Mouse (Mus musculus) ovary, adult 10 weeks (tissue): ENCODE measurements around the gene Rftn2. TPM values are rescaled to one million over a fixed set of nuclear protein-coding genes. Genes with fewer than 3 reads are reported as not detected.

Experiments
- polyA plus RNA-seq: library from polyadenylated mRNA; stranded (reverse); fragments of 350-450 nt; fragmentation: Illumina TruSeq; extraction: RNeasy Lipid Tissue Mini Kit (QIAGEN cat#74804); gene quantifications from one replicate; pipeline ENCODE4 v1.2.3, GENCODE M21; 2014

Gene Rftn2
- polyA plus RNA-seq = 17.0 TPM

DNA sequence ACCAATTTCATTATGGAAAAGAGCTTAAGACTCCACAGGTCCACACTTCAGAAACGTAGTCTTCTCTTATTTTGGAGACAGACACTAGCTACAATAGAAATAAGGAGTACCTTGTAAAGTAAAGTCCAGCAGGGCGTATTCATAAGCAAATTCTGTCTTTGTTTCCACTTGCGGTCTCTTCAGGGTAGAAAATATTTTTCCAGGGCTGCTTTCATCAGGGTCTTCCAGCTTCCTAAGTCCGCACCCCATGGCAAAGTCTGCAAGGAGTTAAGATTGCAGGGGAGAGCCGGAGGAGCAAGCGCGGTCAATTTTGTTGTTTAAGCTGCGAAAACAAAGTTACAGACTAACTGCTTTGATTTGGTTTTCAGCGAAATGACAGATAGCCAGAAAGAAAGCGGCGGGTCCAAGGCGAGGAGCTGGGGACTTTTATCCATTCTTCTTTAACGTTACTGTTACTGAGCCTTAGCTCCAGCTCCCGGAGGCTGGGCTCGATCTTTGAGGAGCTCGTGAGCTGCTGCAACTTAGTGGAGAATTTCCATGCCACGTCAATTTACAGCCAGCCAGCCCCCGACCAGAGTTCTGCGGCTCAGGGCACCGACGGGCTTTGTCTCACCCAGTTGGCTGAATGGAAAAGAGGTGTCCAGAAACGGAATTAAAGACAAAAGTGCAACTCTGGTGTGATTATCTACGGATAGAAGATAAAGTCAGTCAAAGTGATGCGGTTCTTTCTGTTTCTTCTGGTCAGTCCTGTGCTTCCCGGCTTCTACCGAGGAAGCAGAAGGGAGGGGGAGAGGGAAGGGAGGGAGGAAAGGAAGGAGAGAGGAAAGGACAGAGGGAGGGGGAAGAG, at the start of gene Rftn2:
Gene Rftn2, minus strand, starts transcription at position 772 of the 847 bp plus-strand sequence.

GRCm38 (mm10) chr1:55236890-55237642, 10.5 kb upstream of the Rftn2 start, which contains the start of gene Mars2:
TSS of gene Mars2 (plus strand) at chr1:55237177.

DNA sequence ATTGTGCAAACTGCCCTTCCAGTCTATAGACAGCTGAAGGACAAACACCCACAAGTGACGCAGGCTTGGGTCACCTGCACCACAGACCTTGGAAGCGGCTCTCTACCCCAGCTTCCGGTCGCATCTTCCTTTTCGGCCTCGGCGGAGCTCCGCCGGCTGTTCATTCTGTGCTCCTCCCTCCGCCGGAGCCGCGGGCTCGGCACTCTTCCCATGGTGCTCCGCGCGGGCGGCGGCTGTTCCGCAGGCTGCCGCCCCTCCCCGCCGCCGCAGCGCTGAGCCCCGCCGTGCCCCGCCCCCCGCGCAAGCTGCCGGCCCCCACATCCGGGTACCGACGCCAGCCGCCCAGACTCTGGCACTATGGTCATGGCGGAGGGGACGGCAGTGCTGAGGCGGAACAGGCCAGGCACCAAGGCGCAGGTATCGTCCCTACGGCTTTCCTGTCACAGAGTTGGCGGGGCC, 95.6 kb downstream of the Rftn2 start, which contains the start of gene Mob4:
Gene Mob4, plus strand, starts transcription at position 289 of the 459 bp plus-strand sequence.

Other genes starting within 250 kb of the Rftn2 start
- gene Sf3b1, start 199.3 kb downstream of the Rftn2 start, polyA plus RNA-seq = 347 TPM
- 99.4 TPM for gene Coq10b, start 174.0 kb downstream of the Rftn2 start, polyA plus RNA-seq
- 696 TPM for gene Hspe1, start 138.7 kb downstream of the Rftn2 start, polyA plus RNA-seq
- gene Hspd1, start 138.5 kb downstream of the Rftn2 start, polyA plus RNA-seq = 1,148 TPM
- gene Mob4, start 95.6 kb downstream of the Rftn2 start, polyA plus RNA-seq = 380 TPM
- 6.4 TPM for gene Mars2, start 10.4 kb upstream of the Rftn2 start, polyA plus RNA-seq
- not detected for gene Boll, start 136.7 kb upstream of the Rftn2 start, polyA plus RNA-seq
- gene Plcl1, start 179.1 kb upstream of the Rftn2 start, polyA plus RNA-seq = 12.4 TPM